Mouse (Mus musculus) mouse embryonic stem cell (cell line): ENCODE measurements around the gene Gm20830.
"Not testable (repeated sequence)": the region's sequence is repeated elsewhere in the genome, so short reads cannot be mapped to it uniquely, and the experiment has no call there.

Source experiments
- in situ Hi-C, 2 experiments: fragments of 300-500 bp; cut with MboI; formaldehyde crosslinking; loops; 1 replicate in 1 of 2; 3 replicates in 1 of 2; pipeline ENCODE4 v1.14.3; 2019 to 2020; ENCODE audit warnings: low sequenced_read_pairs in 2 of 2, low pct_unique_long_range_greater_than_20kb in 1 of 2, mixed read lengths in 1 of 2; ENCODE audit not compliant: unreplicated experiment in 1 of 2

Gene Gm20830

GRCm38 (mm10) chrY:6918182-6918581 lies at the start of gene Gm20830:
TSS of gene Gm20830 (minus strand) at chrY:6918282.
- in situ Hi-C loops = not testable (repeated sequence)
